Mouse (Mus musculus) forebrain, embryonic 14.5 days (tissue): ENCODE data around the gene E2f4. TPM values are rescaled to one million over a fixed set of nuclear protein-coding genes. Genes with fewer than 3 reads are reported as not detected.

Experiments
- ATAC-seq: fragments of 200-750 bp; cut with Nextera tagmentation; 2 replicates; pipeline ENCODE4 v1.8.0; 2017; ENCODE audit warnings: mild to moderate bottlenecking, moderate library complexity
- DNase-seq: peaks from one replicate; pipeline ENCODE4 v3.0.0-alpha.2; 2015; ENCODE audit warnings: low spot score
- H3K27ac ChIP-seq: fragments of 300-500 bp; sonication (generic); 2 replicates; pipeline ENCODE4 v1.5.1; 2014; ENCODE audit warnings: low read depth, mild to moderate bottlenecking, control low read depth, low read length, moderate library complexity
- H3K27me3 ChIP-seq: fragments of 300-500 bp; sonication (generic); replicated peaks from 2 replicates; pipeline ENCODE4 v1.6.1; 2014; ENCODE audit warnings: low read length, control low read depth, mixed read lengths; ENCODE audit not compliant: control insufficient read depth, insufficient read depth
- H3K36me3 ChIP-seq: fragments of 300-500 bp; sonication (generic); 2 replicates; pipeline ENCODE4 v1.6.1; 2014; ENCODE audit warnings: low read length, control low read depth; ENCODE audit not compliant: control insufficient read depth, insufficient read depth
- H3K4me1 ChIP-seq: fragments of 300-500 bp; sonication (generic); 2 replicates; pipeline ENCODE4 v1.6.1; 2014; ENCODE audit warnings: antibody characterized with exemption, low read length, control low read depth; ENCODE audit not compliant: control insufficient read depth, insufficient read depth
- H3K4me2 ChIP-seq: fragments of 300-500 bp; sonication (generic); 2 replicates; pipeline ENCODE4 v1.6.1; 2014; ENCODE audit warnings: mild to moderate bottlenecking, control low read depth, low read length
- H3K4me3 ChIP-seq: fragments of 300-500 bp; sonication (generic); 2 replicates; pipeline ENCODE4 v1.5.1; 2014; ENCODE audit warnings: low read depth, low read length, control low read depth
- H3K9ac ChIP-seq: fragments of 300-500 bp; sonication (generic); 2 replicates; pipeline ENCODE4 v1.6.1; 2014; ENCODE audit warnings: mild to moderate bottlenecking, low read length, control low read depth, moderate library complexity
- H3K9me3 ChIP-seq: fragments of 300-500 bp; sonication (generic); replicated peaks from 2 replicates; pipeline ENCODE4 v1.6.1; 2016; ENCODE audit warnings: low read length, control low read depth, mixed read lengths; ENCODE audit not compliant: control insufficient read depth
- WGBS: fragments of 180-500 bp; shearing (Covaris S2); extraction: QIAGEN DNeasy Blood & Tissue Kit; methylation state at CpG from one replicate; pipeline ENCODE4 v1.1.7; 2014; 5-methylcytosine and 5-hydroxymethylcytosine counted together
- polyA plus RNA-seq: library from polyadenylated mRNA; unstranded; fragments of >200 nt; fragmentation: Nextera tagmentation; extraction: Ambion mirVana; gene quantifications from 2 replicates; pipeline ENCODE4 v1.2.1, GENCODE M21; 2014

Gene E2f4
- polyA plus RNA-seq, 1 experiment from 2014 or later, result 50.8 TPM

DNA sequence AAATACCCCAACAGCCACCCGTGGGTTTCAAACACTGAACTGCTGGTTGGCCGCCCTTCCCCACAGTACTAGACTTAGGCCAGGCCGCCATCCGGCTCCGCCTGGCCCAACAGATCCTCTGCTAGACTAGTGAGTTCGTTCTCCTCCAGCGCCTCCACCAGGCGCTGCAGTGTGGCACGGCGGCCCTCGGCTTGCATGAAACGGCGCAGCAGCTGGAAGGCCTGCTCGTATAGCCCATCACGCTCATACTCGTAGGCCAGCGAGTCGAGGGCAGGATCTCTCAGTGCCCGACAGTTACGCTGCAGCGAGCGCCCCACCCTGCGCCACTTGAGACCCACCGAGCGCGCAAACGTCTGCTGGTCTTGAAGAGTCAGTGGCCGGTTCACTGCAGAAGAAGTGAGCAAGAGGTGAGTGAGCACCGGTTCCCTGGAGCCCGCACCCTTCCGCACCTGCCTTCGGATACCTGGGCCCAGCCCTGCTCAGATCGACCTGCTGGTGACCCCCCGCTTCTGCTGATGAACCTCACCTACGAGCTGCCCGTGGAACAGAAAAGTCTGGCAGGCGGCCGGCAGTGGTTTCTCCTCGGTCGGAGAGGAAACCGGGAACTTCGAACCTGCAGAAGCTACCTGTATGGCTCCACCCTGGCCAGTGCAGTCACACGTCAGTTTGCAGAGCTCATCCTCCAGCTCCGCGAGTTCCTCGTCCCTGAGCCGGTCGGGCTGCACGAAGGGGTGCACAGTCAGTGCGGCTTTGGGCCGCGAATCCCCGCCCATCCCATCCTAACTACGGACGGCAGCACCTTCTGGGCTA, 38.3 kb upstream of the E2f4 start:
- Histone ChIP-seq H3K9me3 (no peaks in the 10 kb centered on the region), H3K4me3 (peak overlapping the region; percentile 34), H3K36me3 (no peaks in the 10 kb centered on the region), H3K4me2 (peak overlapping the region; percentile 75), H3K9ac (peak overlapping the region; percentile 40), H3K4me1 (peaks cover 10% of the 10 kb centered on the region; the same call in 1 of the 2 replicates), H3K27ac (no peak overlapping the region), H3K27me3 (peaks cover 59% of the 10 kb centered on the region)
- 2% methylated on average over 55 of the region's 55 CpGs for WGBS
- DNase-seq, result peak; percentile 62
- peak; percentile 36 for ATAC-seq

DNA sequence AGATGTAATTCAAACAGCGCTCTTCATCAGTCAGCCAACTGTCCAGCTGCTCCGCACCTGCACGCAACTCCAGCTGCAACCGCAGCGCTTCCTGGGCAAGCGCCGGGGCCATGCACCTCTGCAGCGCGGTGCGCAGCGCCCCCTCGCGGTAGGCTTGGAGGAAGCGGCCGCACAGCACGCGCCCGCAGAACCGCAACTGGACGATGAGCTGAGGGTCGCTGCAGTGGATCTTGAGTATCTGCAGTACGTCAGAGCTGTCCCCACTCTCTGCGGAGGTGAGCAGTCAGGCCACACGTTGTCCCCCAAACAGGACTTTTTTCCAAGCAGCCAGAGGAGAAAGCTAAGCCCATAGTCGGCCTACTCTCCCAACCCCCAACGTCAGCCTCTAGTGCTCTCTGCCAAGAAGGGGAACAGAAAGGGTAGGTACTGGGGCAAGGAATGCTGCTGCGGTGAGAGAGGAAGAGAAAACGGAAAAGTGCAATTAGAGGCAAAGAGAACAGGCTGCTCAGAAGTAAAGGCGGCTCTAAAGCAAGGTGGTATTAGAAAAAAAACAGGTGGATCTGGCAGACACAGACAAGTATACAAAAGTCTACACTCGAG, 37.6 kb upstream of the E2f4 start:
- H3K36me3 ChIP-seq, result no peaks in the 10 kb centered on the region
- WGBS, result 3% methylated on average over 30 of the region's 30 CpGs
- ATAC-seq, result peak; percentile 56
- peak; percentile 77 for DNase-seq
- H3K4me1 ChIP-seq, result peaks cover 11% of the 10 kb centered on the region; the same call in 1 of the 2 replicates
- H3K9me3 ChIP-seq, result no peaks in the 10 kb centered on the region
- H3K4me2 ChIP-seq, result peak overlapping the region; percentile 75
- H3K27ac ChIP-seq, result no peak overlapping the region
- peak overlapping the region; percentile 40 for H3K9ac ChIP-seq
- peaks cover 63% of the 10 kb centered on the region for H3K27me3 ChIP-seq
- peak overlapping the region; percentile 34 for H3K4me3 ChIP-seq

DNA sequence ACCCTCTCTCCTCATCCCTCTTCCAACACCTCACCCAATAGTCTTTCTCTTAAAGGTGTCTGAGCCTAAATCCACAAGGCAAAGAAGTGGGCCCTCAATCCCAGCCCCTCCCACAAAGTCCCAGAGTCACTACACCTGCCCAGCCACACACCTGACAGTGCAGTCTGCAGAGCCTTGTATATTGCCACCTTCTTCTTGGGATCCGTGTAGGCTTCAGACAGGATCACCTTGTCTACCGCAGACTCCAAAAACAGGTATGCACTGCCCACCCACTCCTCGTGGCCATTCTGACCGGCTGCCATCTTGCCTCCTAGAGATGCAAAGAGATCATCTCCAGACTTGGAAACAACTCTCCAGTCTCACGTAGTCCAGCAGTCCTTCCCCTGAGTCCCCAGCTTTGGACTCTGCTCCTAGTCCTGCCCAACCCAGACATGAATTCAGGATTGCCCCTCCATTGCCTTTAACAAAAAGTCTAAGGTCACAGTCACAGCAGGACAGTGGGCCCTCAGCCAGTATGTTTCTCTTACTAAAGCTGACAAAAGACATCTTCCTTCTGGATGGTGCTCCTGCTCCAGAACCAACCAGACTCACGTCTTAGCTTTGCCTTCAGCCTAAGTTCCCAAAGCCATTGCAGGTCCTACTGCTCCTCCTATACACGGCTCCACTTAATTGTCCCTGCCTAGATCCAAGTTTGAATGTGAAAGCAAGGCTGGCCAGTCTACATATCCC, 36.9 kb upstream of the E2f4 start:
- Histone ChIP-seq H3K4me3 (no peak overlapping the region), H3K36me3 (no peaks in the 10 kb centered on the region), H3K9me3 (no peaks in the 10 kb centered on the region), H3K4me2 (no peak overlapping the region), H3K27ac (no peak overlapping the region), H3K27me3 (peaks cover 68% of the 10 kb centered on the region), H3K4me1 (peaks cover 8% of the 10 kb centered on the region; the same call in 1 of the 2 replicates), H3K9ac (no peak overlapping the region)
- DNase-seq (no peak), ATAC-seq (no peak)
- WGBS, result 64% methylated on average over 7 of the region's 7 CpGs

DNA sequence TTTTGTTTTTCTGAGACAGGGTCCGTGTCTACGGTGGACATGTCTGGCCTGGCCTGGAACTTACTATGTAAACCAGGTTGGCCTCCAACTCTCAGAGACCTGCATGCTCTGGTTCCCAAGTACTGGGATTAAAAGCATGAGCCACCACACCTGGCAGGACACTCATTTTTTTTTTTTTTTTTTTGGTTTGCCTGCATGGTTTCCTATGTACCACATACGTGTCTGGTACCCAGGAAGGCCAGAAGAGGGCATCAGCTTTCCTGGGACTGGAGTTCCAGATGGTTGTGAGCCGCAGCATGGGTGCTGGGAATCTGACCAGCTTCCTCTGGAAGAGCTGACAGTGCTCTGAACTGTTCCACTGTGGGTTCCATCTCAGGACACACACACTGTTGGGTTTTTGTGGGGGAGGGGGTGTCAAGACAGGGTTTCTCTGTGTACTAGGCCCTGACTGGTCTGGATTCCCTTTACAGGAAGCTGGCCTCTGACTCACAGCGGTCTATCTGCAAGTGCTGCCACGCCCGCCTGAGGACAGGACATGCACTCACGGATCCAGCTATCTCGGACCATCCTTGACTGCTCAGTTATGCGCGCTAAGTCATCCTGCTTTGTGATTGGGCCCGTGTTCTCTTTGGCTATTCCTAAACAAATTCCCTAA, 36.0 kb upstream of the E2f4 start:
- H3K4me2 ChIP-seq, result no peak overlapping the region
- no peak for ATAC-seq
- H3K9ac ChIP-seq, result no peak overlapping the region
- H3K9me3 ChIP-seq, result no peaks in the 10 kb centered on the region
- no peak for DNase-seq
- no peak overlapping the region for H3K4me3 ChIP-seq
- H3K4me1 ChIP-seq, result peaks cover 8% of the 10 kb centered on the region; the same call in 1 of the 2 replicates
- no peaks in the 10 kb centered on the region for H3K36me3 ChIP-seq
- peaks cover 77% of the 10 kb centered on the region for H3K27me3 ChIP-seq
- H3K27ac ChIP-seq, result no peak overlapping the region
- 83% methylated on average over 12 of the region's 12 CpGs for WGBS

DNA sequence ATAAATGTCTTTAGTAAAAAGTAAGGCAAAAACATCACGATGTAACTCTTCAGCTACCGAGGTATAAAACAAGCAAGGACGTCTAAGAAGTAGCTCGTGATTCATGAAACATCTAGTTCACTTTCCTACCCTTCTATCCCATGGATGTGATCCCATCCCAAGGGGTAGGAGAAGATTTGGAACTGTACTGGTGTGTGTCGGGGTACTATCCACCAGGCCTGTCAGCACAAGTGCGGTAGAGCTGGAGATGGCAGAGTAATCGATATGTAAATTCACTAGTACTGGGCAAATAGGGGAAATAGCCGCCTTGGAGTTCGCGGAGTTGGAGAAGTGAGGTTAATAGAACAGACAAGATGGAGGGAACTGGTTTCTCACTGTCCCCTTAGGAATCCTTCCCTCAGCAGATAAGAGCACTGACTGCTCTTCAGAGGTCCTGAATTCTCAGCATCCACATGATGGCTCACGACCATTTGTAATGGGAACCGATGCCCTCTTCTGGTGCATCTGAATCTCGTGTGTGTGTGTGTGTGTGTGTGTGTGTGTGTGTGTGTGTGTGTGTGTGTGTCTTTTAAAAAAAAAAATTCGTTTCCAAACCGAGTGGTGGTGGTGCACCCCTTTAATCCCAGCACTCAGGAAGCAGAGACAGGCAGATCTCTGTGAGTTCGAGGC, 34.1 kb upstream of the E2f4 start:
- ATAC-seq, result no peak
- no peaks in the 10 kb centered on the region for H3K9me3 ChIP-seq
- H3K4me2 ChIP-seq, result no peak overlapping the region; the same call in 1 of the 2 replicates
- H3K4me1 ChIP-seq, result peaks cover 8% of the 10 kb centered on the region; the same call in 1 of the 2 replicates
- DNase-seq, result no peak
- H3K27me3 ChIP-seq, result peaks cover 84% of the 10 kb centered on the region
- H3K4me3 ChIP-seq, result no peak overlapping the region
- H3K27ac ChIP-seq, result no peak overlapping the region
- no peak overlapping the region for H3K9ac ChIP-seq
- no peaks in the 10 kb centered on the region for H3K36me3 ChIP-seq
- WGBS, result 45% methylated on average over 16 of the region's 16 CpGs

DNA sequence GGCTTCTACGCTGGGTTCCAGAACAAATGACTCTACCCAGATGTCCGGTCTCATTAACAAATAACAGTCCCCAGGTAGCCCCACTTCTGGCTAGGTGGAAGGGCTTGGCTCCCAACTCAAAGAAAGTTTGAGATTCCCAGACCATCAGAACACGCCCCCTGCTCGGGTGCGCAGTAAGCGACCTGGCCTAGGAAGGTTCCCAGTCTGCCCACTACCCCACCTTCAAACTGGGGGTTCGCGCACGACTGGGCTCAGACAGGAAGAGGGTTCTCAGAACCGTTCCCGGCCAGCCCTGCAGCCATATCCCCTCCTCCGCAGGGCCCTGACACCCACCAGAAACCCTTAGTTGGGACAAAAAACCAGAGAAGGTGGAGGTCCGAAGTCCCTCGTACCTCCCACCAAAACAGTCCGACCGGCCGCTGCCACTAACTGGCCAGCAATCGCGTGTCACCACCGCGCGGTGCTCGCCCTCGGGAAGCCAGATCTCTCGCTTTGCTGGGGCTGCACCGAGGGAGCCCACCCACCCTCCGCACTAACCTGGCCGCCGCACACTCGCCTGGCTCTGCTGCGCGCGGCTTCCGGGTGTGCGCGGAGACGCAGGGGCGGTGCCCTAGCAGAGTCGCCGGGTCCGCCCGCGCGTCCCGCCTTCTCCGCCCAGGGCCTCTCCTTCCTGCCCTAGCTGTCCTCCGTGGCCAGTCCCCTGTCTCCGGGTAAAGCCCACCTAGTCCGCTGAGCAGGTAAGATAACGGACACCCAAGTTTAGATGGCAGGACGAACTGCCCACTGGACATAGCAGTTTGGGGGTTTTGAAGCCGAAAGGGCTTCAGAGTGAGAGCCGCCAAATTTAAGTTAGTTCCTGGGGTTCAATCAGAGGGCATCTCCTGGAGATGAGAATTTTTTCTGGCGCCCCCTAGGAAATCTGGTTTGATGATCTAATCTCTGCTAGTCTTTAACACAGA, 33.2 kb upstream of the E2f4 start, which contains the start of the genes Tradd and Fbxl8:
Gene Tradd (minus strand): TSS at position 586 of the 959 bp plus-strand sequence.
Gene Fbxl8 (plus strand): TSS at position 625 of the 959 bp plus-strand sequence.
- peak; percentile 52 for DNase-seq
- no peak within 1 kb of the TSS for H3K27ac ChIP-seq
- ATAC-seq, result peak; percentile 38
- peak within 1 kb of the TSS; percentile 68 for H3K9ac ChIP-seq
- peak within 1 kb of the TSS; percentile 52 for H3K4me3 ChIP-seq
- no peaks in the 10 kb centered on the region for H3K9me3 ChIP-seq
- WGBS, result 2% methylated on average over 54 of the region's 54 CpGs
- H3K4me1 ChIP-seq, result peaks cover 6% of the 10 kb centered on the region; the same call in 1 of the 2 replicates
- H3K36me3 ChIP-seq, result no peaks in the 10 kb centered on the region
- H3K27me3 ChIP-seq, result peaks cover 84% of the 10 kb centered on the region
- peak within 1 kb of the TSS; percentile 83 for H3K4me2 ChIP-seq

DNA sequence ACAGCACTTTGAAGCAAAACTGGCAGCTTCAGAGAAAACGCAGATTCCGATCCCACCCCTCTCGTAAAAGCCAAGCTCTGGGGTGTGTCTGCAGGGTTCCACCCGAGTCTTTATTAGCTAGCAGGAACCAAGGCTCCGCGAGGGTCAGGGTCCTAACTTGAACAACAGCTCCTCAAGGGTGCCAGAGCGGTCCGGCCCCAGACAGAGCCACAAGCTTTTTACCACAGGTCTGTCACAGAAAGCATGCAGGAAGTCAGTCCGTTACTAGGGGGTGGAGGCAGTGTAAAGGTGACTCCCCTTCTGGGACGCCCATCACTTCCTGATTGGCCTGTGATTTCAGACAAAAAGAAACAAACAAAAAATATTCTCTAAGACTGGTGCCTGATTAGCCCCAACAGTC, 32.3 kb upstream of the E2f4 start:
- no peak for DNase-seq
- ATAC-seq, result no peak
- 17% methylated on average over 10 of the region's 10 CpGs for WGBS
- Histone ChIP-seq H3K36me3 (no peaks in the 10 kb centered on the region), H3K4me3 (peak overlapping the region; percentile 52; the same call in 1 of the 2 replicates), H3K27ac (no peak overlapping the region), H3K4me1 (peaks cover 5% of the 10 kb centered on the region; the same call in 1 of the 2 replicates), H3K27me3 (peaks cover 84% of the 10 kb centered on the region), H3K4me2 (peak overlapping the region; percentile 83; the same call in 1 of the 2 replicates), H3K9me3 (no peaks in the 10 kb centered on the region), H3K9ac (no peak overlapping the region)
